In genomic region chr4:62515490-62515889, GRCm38 (mm10) we compare ENCODE assay signal across 10 mouse cellular contexts. TPM values are rescaled to one million over a fixed set of nuclear protein-coding genes. Genes with fewer than 3 reads are reported as not detected.
A peak's percentile ranks its signal among the peaks of the same experiment; 100 is the strongest.
DNase-seq lines count a peak whose midpoint lies in the region; ATAC-seq and TF ChIP-seq lines count a peak whose summit lies in the region.
"Had no signal": no experiment of that assay in that cellular context is flagged by ENCODE, and none has a peak within 500 bp of the region (broad histone marks: within the 10 kb centered on the region; RNA-seq: fewer than 3 reads in every experiment).

No protein-coding gene starts in this region.

- intact Hi-C loops in heart, postnatal 14 days (cut with DNase I), result loop anchor here (5.0 kb wide), 1 partner anchor 108 kb away; the partner anchor contains the start of genes Cdc26 and Prpf4

- H3K4me1 ChIP-seq in heart, embryonic 15.5 days (replicated peaks), result peaks cover 44% of the 10 kb centered on the region
- peaks cover 43 to 45% of the 10 kb centered on the region in 2 experiments for H3K4me1 ChIP-seq in MEL (ENCODE audit: control insufficient read depth in 1 of 2, insufficient read depth in 2 of 2, low read length in 2 of 2)
- peaks cover 87% of the 10 kb centered on the region for H3K4me1 ChIP-seq in liver, embryonic 12.5 days

- ATAC-seq in heart, embryonic 15.5 days (replicated peaks; ENCODE audit: insufficient number of reproducible peaks, insufficient read depth, low FRiP score, low read depth), result no peak
- ATAC-seq in liver, embryonic 12.5 days, result peak; percentile 24

- TF ChIP-seq RAD21 in MEL (IDR thresholded peaks at IDR 0.05; ENCODE audit: low read depth, low read length), result no peak

- H3K27ac ChIP-seq in heart, embryonic 15.5 days, result peak overlapping the region; percentile 68
- peak overlapping the region; percentile 60 for H3K27ac ChIP-seq in MEL (ENCODE audit: control insufficient read depth, low read depth, low read length)
- H3K27ac ChIP-seq in liver, embryonic 12.5 days, result peak overlapping the region; percentile 99

- H3K4me2 ChIP-seq in heart, embryonic 15.5 days, result 0 out of 2 replicates have a peak overlapping the region, but pooled peaks have one; percentile 2
- peak overlapping the region; percentile 89 for H3K4me2 ChIP-seq in liver, embryonic 12.5 days

- H3K79me2 ChIP-seq in MEL (ENCODE audit: control insufficient read depth, insufficient read depth, low read length, poor library complexity), result peaks cover 31% of the 10 kb centered on the region

- no peak for TF ChIP-seq CTCF in MEL (IDR thresholded peaks at IDR 0.05 in 2 of 3, conservative IDR thresholded peaks at IDR 0.05 in 1 of 3; ENCODE audit: control insufficient read depth in 1 of 3, insufficient read depth in 1 of 3, low read depth in 2 of 3, low read length in 3 of 3, poor library complexity in 1 of 3, severe bottlenecking in 1 of 3)

- TF ChIP-seq EP300 in MEL (IDR thresholded peaks at IDR 0.05; ENCODE audit: low read depth in 1 of 2, low read length in 2 of 2), result no peak

- no peak overlapping the region for H3K4me3 ChIP-seq in heart, embryonic 15.5 days
- H3K4me3 ChIP-seq in MEL (ENCODE audit: control insufficient read depth in 1 of 2, insufficient read depth in 1 of 2, low read depth in 2 of 2, low read length in 2 of 2), result no peak overlapping the region
- peak overlapping the region; percentile 74 for H3K4me3 ChIP-seq in liver, embryonic 12.5 days
- H3K4me3 ChIP-seq: myocyte had no signal

- no peaks in the 10 kb centered on the region for H3K9me3 ChIP-seq in heart, embryonic 15.5 days (replicated peaks)
- no peaks in the 10 kb centered on the region for H3K9me3 ChIP-seq in MEL (replicated peaks; ENCODE audit: insufficient read depth, low read length)
- no peaks in the 10 kb centered on the region for H3K9me3 ChIP-seq in liver, embryonic 12.5 days (replicated peaks)

- DNase-seq in heart, postnatal 14 days, result no peak
- peak; percentile 83 for DNase-seq in MEL (ENCODE audit: low read depth, low spot score)
- DNase-seq in cerebellum, postnatal 25 days, result peak; percentile 50 to 51
- DNase-seq in adrenal gland, adult 8-10 months, result no peak
- no peak for DNase-seq in urinary bladder, postnatal 25 days (ENCODE audit: low spot score)
- no peak for DNase-seq in urinary bladder, postnatal 10 days (ENCODE audit: low spot score)
- DNase-seq: thymus, adult 18-20 months had no signal

- TF ChIP-seq POLR2A in MEL (IDR thresholded peaks at IDR 0.05; ENCODE audit: control insufficient read depth in 1 of 2, insufficient read depth in 1 of 2, low read depth in 1 of 2, low read length in 2 of 2, poor library complexity in 1 of 2), result no peak

- H3K36me3 ChIP-seq in heart, embryonic 15.5 days, result peaks cover 26% of the 10 kb centered on the region
- H3K36me3 ChIP-seq in MEL (ENCODE audit: control insufficient read depth in 1 of 2, insufficient read depth in 2 of 2, low read length in 2 of 2), result peaks cover 4 to 44% of the 10 kb centered on the region in 2 experiments; a peak in 3 of 4 replicates
- H3K36me3 ChIP-seq in liver, embryonic 12.5 days, result peaks cover 54% of the 10 kb centered on the region

- H3K9ac ChIP-seq in heart, embryonic 15.5 days, result no peak overlapping the region
- H3K9ac ChIP-seq in MEL (ENCODE audit: control insufficient read depth, low read depth, low read length, poor library complexity, severe bottlenecking), result peak overlapping the region; percentile 28
- H3K9ac ChIP-seq in liver, embryonic 12.5 days, result peak overlapping the region; percentile 94

- no peaks in the 10 kb centered on the region for H3K27me3 ChIP-seq in heart, embryonic 15.5 days
- no peaks in the 10 kb centered on the region for H3K27me3 ChIP-seq in MEL (ENCODE audit: control insufficient read depth in 1 of 2, insufficient read depth in 2 of 2, low read length in 2 of 2)
- no peaks in the 10 kb centered on the region for H3K27me3 ChIP-seq in liver, embryonic 12.5 days (replicated peaks)

- WGBS in heart, embryonic 15.5 days, result 36% methylated on average over 3 of the region's 3 CpGs
- 14% methylated on average over 3 of the region's 3 CpGs for WGBS in liver, embryonic 12.5 days (ENCODE audit: insufficient replicate concordance)

TF ChIP-seq in MEL, 35 proteins besides CTCF, POLR2A, EP300 and RAD21:
- no peak for TF ChIP-seq MAX (IDR thresholded peaks at IDR 0.05; ENCODE audit: low read length)
- TF ChIP-seq TAL1 (IDR thresholded peaks at IDR 0.05; ENCODE audit: low read length), result peak; percentile 77
TF ChIP-seq in MEL: peak in this region for 1.

RNA-seq across cellular contexts. Expression of gene Alad, which starts 4.2 kb away (rescaled TPM):
- polyA plus RNA-seq in heart, embryonic 15.5 days (2015; fragmentation: Nextera tagmentation; extraction: Ambion mirVana), result 56.0 and 65.4 TPM in 2 replicates
- total RNA-seq in heart, postnatal 14 days (2021), result 10 to 100 TPM; 46.5 to 47.9 TPM
- total RNA-seq in MEL (2012; rRNA removed), result 199 and 213 TPM in 2 replicates
- polyA plus RNA-seq in MEL (2012; ENCODE audit: insufficient read depth in 1 of 2, insufficient read length in 2 of 2, low read depth in 1 of 2, low replicate concordance in 2 of 2, missing spikeins in 1 of 2), result 100 to 1,000 TPM in 1 of 2 experiments, not detected in 1; 386 TPM
- 626 and 633 TPM in 2 replicates for polyA plus RNA-seq in liver, embryonic 12.5 days (2016; fragmentation: Nextera tagmentation; extraction: Ambion mirVana)
- 100 to 1,000 TPM; 135 to 180 (median 162) TPM for total RNA-seq in adrenal gland, adult 8-10 months (2022)

RNA-seq across cellular contexts. Expression of gene Pole3, which starts 9.4 kb away (rescaled TPM):
- polyA plus RNA-seq in heart, embryonic 15.5 days (2015; fragmentation: Nextera tagmentation; extraction: Ambion mirVana), result 43.1 and 53.9 TPM in 2 replicates
- 10 to 100 TPM; 18.6 to 19.1 TPM for total RNA-seq in heart, postnatal 14 days (2021)
- 51.4 and 63.6 TPM in 2 replicates for total RNA-seq in MEL (2012; rRNA removed)
- 100 to 1,000 TPM in 1 of 2 experiments, not detected in 1; 103 TPM for polyA plus RNA-seq in MEL (2012; ENCODE audit: insufficient read depth in 1 of 2, insufficient read length in 2 of 2, low read depth in 1 of 2, low replicate concordance in 2 of 2, missing spikeins in 1 of 2)
- 80.6 and 84.1 TPM in 2 replicates for polyA plus RNA-seq in liver, embryonic 12.5 days (2016; fragmentation: Nextera tagmentation; extraction: Ambion mirVana)
- total RNA-seq in adrenal gland, adult 8-10 months (2022), result 10 to 100 TPM; 55.6 to 59.0 (median 58.2) TPM

RNA-seq across cellular contexts. Expression of gene 4933430I17Rik, which starts 9.7 kb away (rescaled TPM):
- polyA plus RNA-seq in heart, embryonic 15.5 days (2015; fragmentation: Nextera tagmentation; extraction: Ambion mirVana), result 0.20 and 0.37 TPM in 2 replicates
- total RNA-seq in heart, postnatal 14 days (2021), result under 1 TPM in 1 of 2 experiments, not detected in 1; 0.19 TPM
- 0.12 TPM in 1 of 2 replicates, not detected in the other for total RNA-seq in MEL (2012; rRNA removed)
- under 1 TPM in 1 of 2 experiments, not detected in 1; 0.43 TPM for polyA plus RNA-seq in MEL (2012; ENCODE audit: insufficient read depth in 1 of 2, insufficient read length in 2 of 2, low read depth in 1 of 2, low replicate concordance in 2 of 2, missing spikeins in 1 of 2)
- 0.12 and 0.21 TPM in 2 replicates for polyA plus RNA-seq in liver, embryonic 12.5 days (2016; fragmentation: Nextera tagmentation; extraction: Ambion mirVana)
- total RNA-seq in adrenal gland, adult 8-10 months (2022), result 1 to 10 TPM in 1 of 4 experiments, under 1 TPM in 3; 0.35 to 1.3 (median 0.47) TPM

RNA-seq across cellular contexts. Expression of gene Hdhd3, which starts 12.2 kb away (rescaled TPM):
- polyA plus RNA-seq in heart, embryonic 15.5 days (2015; fragmentation: Nextera tagmentation; extraction: Ambion mirVana), result 7.6 and 10.8 TPM in 2 replicates
- 1 to 10 TPM; 5.0 to 5.4 TPM for total RNA-seq in heart, postnatal 14 days (2021)
- 3.5 and 4.0 TPM in 2 replicates for total RNA-seq in MEL (2012; rRNA removed)
- 1 to 10 TPM in 1 of 2 experiments, not detected in 1; 6.0 TPM for polyA plus RNA-seq in MEL (2012; ENCODE audit: insufficient read depth in 1 of 2, insufficient read length in 2 of 2, low read depth in 1 of 2, low replicate concordance in 2 of 2, missing spikeins in 1 of 2)
- polyA plus RNA-seq in liver, embryonic 12.5 days (2016; fragmentation: Nextera tagmentation; extraction: Ambion mirVana), result 4.3 and 4.6 TPM in 2 replicates
- 10 to 100 TPM; 13.7 to 35.8 (median 23.6) TPM for total RNA-seq in adrenal gland, adult 8-10 months (2022)

RNA-seq across cellular contexts. Expression of gene Bspry, which starts 35.6 kb away (rescaled TPM):
- 1.4 and 4.4 TPM in 2 replicates for polyA plus RNA-seq in heart, embryonic 15.5 days (2015; fragmentation: Nextera tagmentation; extraction: Ambion mirVana)
- total RNA-seq in heart, postnatal 14 days (2021), result under 1 TPM in 1 of 2 experiments, not detected in 1; 0.12 TPM
- total RNA-seq in MEL (2012; rRNA removed), result 0.13 and 0.19 TPM in 2 replicates
- polyA plus RNA-seq in MEL (2012; ENCODE audit: insufficient read depth in 1 of 2, insufficient read length in 2 of 2, low read depth in 1 of 2, low replicate concordance in 2 of 2, missing spikeins in 1 of 2), result under 1 TPM in 1 of 2 experiments, not detected in 1; 0.50 TPM
- 0.24 and 0.27 TPM in 2 replicates for polyA plus RNA-seq in liver, embryonic 12.5 days (2016; fragmentation: Nextera tagmentation; extraction: Ambion mirVana)
- 10 to 100 TPM in 2 of 4 experiments, 1 to 10 TPM in 2; 5.5 to 32.9 (median 15.0) TPM for total RNA-seq in adrenal gland, adult 8-10 months (2022)

Comparison
In these comparisons a context has a peak if more than half of its experiments do, and no peak if none do; other contexts are left out.
1. DNase-seq: peak in MEL (single experiment) and cerebellum, postnatal 25 days (2 of 2); none in heart, postnatal 14 days (0 of 2), adrenal gland, adult 8-10 months (single experiment), urinary bladder, postnatal 25 days (single experiment) and urinary bladder, postnatal 10 days (single experiment).
2. Peak in every context shown above with its lines, with median percentiles within 50 percentile points of each other: H3K27ac ChIP-seq.